Mouse (Mus musculus): ENCODE measurements around the gene Gm21985. TPM values are rescaled to one million over a fixed set of nuclear protein-coding genes. Genes with fewer than 3 reads are reported as not detected.
"Not testable (repeated sequence)": the region's sequence is repeated elsewhere in the genome, so short reads cannot be mapped to it uniquely, and the experiment has no call there.

Gene Gm21985
- total RNA-seq, 4 experiments from 2014 or later, result 0.72 to 0.89 (median 0.87) TPM; not detected in 1

DNA sequence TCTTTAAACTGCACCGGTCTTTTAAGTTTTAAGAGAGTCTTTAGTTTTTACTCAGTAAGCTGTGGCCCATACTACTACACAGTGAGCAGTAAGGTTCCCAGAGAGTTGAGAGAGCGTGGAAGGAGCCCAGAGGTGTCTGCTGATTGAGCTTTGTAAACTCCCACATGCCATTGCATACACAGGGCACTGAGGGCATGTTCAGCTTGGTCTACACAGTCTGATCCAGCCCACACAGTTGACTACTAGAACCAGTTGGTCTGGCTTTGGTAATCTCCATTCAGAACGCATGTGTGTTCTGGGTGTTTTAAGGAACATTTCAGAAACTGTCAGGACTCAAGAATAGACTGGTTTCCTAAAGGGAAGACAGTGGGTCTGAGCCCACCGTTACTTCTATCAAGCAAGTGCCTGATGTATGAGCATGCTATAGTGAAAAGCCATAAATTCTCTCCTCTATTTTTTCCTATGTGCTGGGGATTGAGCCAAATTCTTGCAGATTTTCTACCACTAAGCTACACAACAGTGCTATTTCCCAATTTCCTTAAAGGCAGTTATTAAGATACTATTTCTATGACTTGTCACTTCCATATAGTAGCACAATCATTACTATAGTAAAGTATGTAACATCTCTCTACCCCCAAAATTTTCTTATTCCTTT lies 125.4 kb downstream of the Gm21985 start:
- no peak for DNase-seq (ENCODE audit: low spot score in 2 of 2)

- DNase-seq (ENCODE audit: low spot score in 2 of 2), result no peak
Observed at GRCm38 (mm10) chr2:112392689-112393088, 126.6 kb downstream of the Gm21985 start.

- DNase-seq (ENCODE audit: low spot score in 2 of 2), result no peak
Observed at GRCm38 (mm10) chr2:112393958-112394357, 127.8 kb downstream of the Gm21985 start.

GRCm38 (mm10) chr2:112396649-112397048 lies 130.5 kb downstream of the Gm21985 start:
- no peak for DNase-seq (ENCODE audit: low spot score in 2 of 2)

GRCm38 (mm10) chr2:112407030-112407429 lies 140.9 kb downstream of the Gm21985 start:
- DNase-seq (ENCODE audit: low spot score in 2 of 2), result no peak

- no peak for DNase-seq (ENCODE audit: low spot score in 2 of 2)
Observed at GRCm38 (mm10) chr2:112425308-112425707, 159.2 kb downstream of the Gm21985 start.

DNA sequence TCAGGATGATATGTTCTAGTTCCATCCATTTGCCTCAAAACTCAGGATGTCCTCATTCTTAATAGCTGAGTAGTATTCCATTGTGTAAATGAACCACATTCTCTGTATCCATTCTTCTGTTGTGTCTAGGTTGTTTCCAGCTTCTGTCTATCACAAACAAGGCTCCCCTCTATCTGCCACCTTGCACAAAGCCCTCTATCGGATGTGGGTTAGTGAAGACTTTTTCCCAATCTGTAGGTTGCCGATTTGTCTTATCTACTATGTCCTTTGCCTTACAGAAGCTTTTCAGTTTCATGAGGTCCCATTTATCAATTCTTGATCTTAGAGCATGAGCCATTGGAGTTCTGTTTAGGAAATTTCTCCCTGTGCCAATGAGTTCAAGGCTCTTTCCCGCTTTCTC lies 162.4 kb downstream of the Gm21985 start:
- DNase-seq (ENCODE audit: low spot score in 2 of 2), result not testable (repeated sequence)

DNA sequence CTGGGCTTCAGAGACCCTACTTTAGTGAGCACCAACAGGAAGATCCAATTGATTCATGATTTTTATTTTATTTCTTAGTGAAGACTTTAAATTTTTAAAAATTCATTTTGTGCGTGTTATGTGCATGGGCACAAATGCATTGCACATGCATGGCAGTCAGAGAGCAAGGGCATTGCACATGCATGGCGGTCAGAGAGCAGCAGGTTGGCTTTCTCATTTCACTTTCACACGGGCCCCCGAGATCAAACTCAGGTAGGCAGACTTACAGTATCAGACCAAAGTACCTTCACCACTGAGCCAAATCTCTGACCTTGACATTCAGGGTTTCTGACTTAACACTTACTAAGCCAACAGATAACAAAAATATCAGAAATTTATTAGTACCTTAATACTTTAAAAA lies 163.6 kb downstream of the Gm21985 start:
- DNase-seq (ENCODE audit: low spot score in 2 of 2), result no peak

- no peak for DNase-seq (ENCODE audit: low spot score in 2 of 2)
Observed at GRCm38 (mm10) chr2:112430403-112430802, 164.3 kb downstream of the Gm21985 start.

GRCm38 (mm10) chr2:112432523-112432922 lies 166.4 kb downstream of the Gm21985 start:
- DNase-seq (ENCODE audit: low spot score in 2 of 2), result no peak

- no peak for DNase-seq (ENCODE audit: low spot score in 2 of 2)
Observed at GRCm38 (mm10) chr2:112433359-112433758, 167.2 kb downstream of the Gm21985 start.

GRCm38 (mm10) chr2:112436292-112436691 lies 170.2 kb downstream of the Gm21985 start:
- DNase-seq (ENCODE audit: low spot score in 2 of 2), result no peak

DNA sequence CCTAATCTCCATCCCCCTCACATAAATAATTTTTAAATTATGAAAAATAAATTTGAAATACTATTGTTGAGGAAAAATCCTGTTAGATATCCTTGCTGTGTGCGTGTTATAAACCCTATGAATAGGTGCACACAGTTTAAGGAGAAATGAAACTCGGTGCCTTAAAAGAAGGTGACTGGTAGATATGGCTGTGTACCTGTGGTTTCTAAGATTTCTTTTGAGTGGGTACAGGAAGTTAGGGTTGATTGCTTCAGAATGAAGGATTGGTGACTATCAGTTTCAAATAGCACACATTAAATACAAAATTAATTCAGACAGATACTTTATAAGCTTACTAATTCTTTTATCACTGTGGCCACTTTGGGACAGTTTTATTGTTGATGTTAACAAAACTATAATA lies 171.5 kb downstream of the Gm21985 start:
- DNase-seq (ENCODE audit: low spot score in 2 of 2), result no peak

DNA sequence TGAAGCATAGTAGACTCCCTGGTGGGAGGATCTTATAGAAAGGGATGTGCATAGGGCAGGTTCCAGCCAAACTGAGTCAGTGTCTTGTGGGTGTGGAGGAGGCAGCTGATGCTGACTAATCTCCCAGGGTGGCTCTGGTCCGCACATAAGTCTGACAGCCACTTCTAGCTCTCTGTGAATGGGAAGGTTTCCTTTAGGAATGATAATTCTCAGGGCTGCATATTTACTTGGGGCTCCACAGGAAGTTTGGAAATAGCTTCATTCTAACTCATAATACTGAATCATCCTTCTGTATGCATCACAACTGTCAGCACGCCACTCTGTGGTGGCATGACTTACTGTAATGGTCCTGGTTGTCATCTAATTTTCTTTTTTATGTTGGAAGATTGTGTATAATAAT lies 177.4 kb downstream of the Gm21985 start:
- no peak for DNase-seq (ENCODE audit: low spot score in 2 of 2)

DNA sequence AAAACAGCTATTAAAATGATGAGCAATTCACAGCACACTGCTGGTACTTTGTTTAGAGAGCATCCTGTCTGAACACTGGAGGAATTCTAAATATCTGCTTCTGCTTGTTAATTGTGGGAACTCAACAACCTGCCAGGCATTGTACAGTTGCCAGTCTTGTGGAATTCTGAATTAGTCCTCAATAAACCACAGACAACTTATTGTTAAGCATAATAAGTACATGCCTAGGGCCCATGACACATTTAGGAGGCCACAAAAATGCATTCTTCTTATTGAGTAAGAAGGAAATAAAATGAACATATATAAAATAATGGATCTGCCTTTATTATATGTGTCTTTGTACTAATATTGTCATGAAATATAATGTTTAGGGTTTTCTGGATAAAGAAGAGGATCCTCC lies 179.4 kb downstream of the Gm21985 start:
- no peak for DNase-seq (ENCODE audit: low spot score in 2 of 2)

DNA sequence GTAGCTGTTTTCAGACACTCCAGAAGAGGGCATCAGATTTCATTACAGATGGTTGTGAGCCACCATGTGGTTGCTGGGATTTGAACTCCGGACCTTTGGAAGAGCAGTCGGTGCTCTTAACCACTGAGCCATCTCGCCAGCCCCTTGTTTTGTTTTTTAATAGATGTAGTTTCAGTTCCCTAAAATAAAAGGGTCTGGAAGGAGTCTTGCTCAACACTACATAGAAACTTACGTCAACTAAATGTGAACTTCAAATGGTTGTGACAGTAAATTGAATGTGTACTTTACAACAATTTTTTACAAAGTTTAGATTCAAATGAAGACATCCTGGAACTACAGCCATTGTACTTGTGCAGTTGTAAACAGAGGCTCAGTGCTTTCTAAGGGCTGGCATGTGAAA lies 181.9 kb downstream of the Gm21985 start:
- not testable (repeated sequence) for DNase-seq (ENCODE audit: low spot score in 2 of 2)

- no peak for DNase-seq (ENCODE audit: low spot score in 2 of 2)
Observed at GRCm38 (mm10) chr2:112448510-112449059, 182.5 kb downstream of the Gm21985 start.

- DNase-seq (ENCODE audit: low spot score in 2 of 2), result no peak
Observed at GRCm38 (mm10) chr2:112449597-112450296, 183.6 kb downstream of the Gm21985 start.

- not testable (repeated sequence) for DNase-seq (ENCODE audit: low spot score in 2 of 2)
Observed at GRCm38 (mm10) chr2:112452513-112452912, 186.4 kb downstream of the Gm21985 start.

DNA sequence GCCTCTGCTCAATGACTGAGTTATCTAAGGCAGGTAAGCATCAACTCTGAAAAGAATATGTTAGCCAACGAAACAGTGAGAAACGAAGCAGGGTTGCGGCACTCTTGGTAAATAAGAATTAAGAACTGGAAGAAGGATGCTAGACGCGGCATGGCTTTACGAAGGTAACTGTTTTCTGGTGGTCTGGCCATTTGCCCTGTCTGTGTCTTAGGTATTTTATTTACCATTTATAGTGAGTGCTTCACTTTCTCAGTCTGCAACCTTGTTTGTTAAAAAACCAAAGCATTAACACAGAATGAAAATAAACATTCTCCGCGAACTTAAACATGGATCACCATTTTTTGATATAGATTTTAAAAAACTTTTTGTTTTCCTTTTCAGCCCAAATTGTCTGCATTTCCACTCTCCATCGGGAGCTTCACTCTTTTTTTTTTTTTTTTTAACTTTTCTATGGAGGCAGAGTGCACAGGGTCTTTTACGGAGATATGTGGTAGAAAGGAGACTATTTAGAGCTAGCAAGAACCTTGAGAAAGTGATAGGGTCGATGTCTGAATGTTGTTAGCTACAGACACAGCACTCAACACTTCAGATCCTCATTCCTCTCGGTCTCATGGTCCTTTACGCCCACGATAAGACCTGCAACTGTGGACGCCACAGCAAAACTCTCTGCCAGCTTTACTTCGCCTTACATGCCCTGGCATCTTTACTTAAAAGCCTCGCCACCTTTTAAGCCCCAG lies 188.2 kb downstream of the Gm21985 start:
- DNase-seq (ENCODE audit: low spot score in 2 of 2), result no peak

- peak; percentile 88 to 91 for DNase-seq (ENCODE audit: low spot score in 2 of 2)
Observed at GRCm38 (mm10) chr2:112454862-112455564, 188.9 kb downstream of the Gm21985 start, which contains the start of gene Emc7. Emc7 (plus strand) TSS chr2:112454997.

Measured in gastrocnemius, adult 8-10 months (tissue).